Mouse (Mus musculus): ENCODE measurements around the gene Tbx20. TPM values are rescaled to one million over a fixed set of nuclear protein-coding genes. Genes with fewer than 3 reads are reported as not detected.

The Tbx20 gene
- polyA plus RNA-seq (2012; rRNA removed) = 0.12 TPM in 2 replicates

DNA sequence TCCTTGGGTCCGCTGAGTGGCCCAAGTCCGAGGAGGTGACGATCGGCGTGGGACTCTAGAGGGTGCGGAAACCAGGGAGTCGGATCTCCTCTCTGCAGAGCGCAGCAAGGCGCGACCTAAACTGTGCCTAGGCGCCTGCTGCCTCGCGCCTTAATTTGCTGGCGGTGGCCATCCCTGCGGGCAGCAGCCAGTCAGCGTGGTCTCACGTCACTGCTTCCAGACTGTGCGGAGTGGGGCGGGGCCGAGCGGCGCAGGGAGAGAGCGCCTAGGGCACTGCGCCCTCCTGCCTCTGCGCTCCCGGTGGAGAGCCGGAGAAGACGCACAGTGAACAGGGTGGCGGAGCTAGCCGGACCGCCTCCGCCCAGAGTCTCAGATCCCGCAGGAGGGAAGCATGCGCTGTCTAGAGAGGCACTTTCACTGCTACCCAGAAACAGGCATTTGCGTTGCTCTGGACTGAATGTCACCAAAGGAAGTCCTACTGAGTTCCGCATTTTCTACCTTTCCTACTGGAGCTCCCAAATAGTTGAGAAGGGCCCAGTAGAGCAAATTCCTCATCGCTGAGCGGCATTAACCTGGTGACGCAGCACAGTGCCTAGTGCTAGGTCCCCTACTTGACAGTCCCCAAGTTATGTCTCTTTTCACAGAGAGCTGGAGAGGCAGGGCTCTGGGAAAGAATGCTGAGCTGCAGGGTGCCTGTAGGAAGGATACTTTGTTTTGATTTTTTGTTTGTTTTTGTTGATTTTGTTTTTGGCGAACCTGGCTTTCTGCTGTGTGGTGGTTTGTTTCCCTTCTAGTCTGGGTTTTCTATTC, at the start of gene Tbx20:
Tbx20 (minus strand) TSS at position 144 of the 810 bp plus-strand sequence.

DNA sequence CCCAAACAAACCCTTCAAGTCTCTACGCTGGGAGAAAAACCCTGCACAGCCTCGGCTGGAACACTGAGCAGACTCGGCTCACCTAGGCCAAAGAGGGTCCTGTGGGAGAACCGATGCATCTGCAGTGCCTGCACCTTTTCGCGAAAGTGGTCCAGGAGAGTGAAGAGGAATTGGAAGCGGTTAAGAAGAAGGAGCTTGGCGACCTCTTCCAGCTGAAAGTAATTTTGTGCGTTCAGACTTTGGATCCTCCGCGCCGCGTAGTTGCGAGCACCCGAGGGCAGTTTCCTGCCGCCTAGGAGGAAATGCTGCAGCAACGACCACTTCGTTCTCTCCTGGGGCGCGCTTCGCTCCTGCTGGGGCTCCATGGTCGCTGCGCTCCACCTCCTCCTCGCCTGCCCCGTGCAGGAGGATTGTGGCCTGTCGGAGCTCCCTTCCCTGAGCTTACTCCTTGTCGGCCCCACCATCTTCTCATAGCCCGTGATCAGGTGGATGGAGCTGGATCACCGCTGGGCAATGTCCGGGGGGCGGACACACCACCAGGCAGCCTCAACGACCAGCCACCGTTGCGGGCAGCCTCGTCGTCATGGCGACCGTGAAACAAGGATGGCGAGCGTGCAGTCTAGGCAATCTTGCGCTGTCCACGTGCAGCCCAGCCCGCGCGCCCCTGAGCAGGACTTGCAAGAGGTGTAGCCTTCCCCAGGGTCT, 78.3 kb downstream of the Tbx20 start, which contains the start of gene Dpy19l2:
Dpy19l2 (minus strand) TSS at position 594 of the 705 bp plus-strand sequence.

Other genes starting within 250 kb of the Tbx20 start
- not detected in 2 replicates for gene Cypt4, start 149.1 kb downstream of the Tbx20 start, polyA plus RNA-seq (2012; rRNA removed)
- 0.54 and 0.68 TPM in 2 replicates for gene Dpy19l2, start 78.0 kb downstream of the Tbx20 start, polyA plus RNA-seq (2012; rRNA removed)

Measured in central nervous system, embryonic 18 days (tissue).